ENCODE assay signal across 26 mouse cellular contexts in the genomic region with DNA sequence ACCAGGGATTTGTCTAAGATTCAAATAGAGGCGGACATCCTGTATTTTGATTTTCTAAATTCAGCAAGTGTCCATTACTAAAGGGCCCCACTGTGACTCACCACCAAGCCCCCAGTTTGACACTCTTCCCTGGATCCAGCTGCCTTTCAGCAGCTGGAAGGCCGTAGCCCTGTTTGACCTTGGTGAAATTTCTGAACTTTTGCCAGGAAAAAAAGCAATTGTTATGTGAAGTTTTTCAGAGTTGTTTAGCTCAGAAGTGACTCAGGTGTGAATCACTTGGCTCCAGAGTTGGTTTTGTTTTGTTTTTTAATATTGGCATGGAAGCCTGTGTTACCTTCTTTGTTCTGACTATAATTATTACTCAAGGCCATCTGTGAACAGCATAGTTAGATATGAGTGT. TPM values are rescaled to one million over a fixed set of nuclear protein-coding genes. Genes with fewer than 3 reads are reported as not detected.
DNase-seq lines count a peak whose midpoint lies in the region; ATAC-seq and TF ChIP-seq lines count a peak whose summit lies in the region.
"Had no signal": no experiment of that assay in that cellular context is flagged by ENCODE, and none has a peak within 500 bp of the region (broad histone marks: within the 10 kb centered on the region; RNA-seq: fewer than 3 reads in every experiment).

No protein-coding gene starts in this region.

- CTCF ChIA-PET in Patski (lab: Charles Lee): interaction anchor here (1.4 to 1.9 kb wide), 2 partner anchors 11 to 31 kb away, joined by 3 to 5 read pairs; no protein-coding TSS in a partner anchor

- TF ChIP-seq CTCF in Patski (IDR thresholded peaks at IDR 0.05): no peak

- intact Hi-C loops in heart, postnatal 25 days (cut with DNase I): no loop called here
- intact Hi-C loops in gastrocnemius, postnatal 36 days (cut with DNase I): no loop called here

- ATAC-seq in Patski: peak; percentile 74
- ATAC-seq: forebrain, postnatal 0 days; intestine, embryonic 16.5 days; midbrain, embryonic 15.5 days had no signal

- POLR2A ChIA-PET in Patski (lab: Charles Lee): no interaction called here

- DNase-seq in heart, adult 9 months (ENCODE audit: low spot score in 2 of 2): peak; percentile 9 to 11
- no peak for DNase-seq in heart, postnatal 25 days (ENCODE audit: low spot score)
- DNase-seq in 416B (ENCODE audit: low read depth) (peak; percentile 8), Patski (ENCODE audit: low read depth, low spot score) (peak; percentile 24), adipocyte (ENCODE audit: low spot score) (no peak)
- peak; percentile 54 for DNase-seq in adrenal gland, postnatal 14 days
- no peak for DNase-seq in gastrocnemius, postnatal 36 days
- DNase-seq in right cerebral cortex, postnatal 36 days (ENCODE audit: low spot score in 2 of 2): no peak
- DNase-seq: cerebellum, adult 18-20 months; cerebellum, postnatal 10 days; forebrain, postnatal 0 days; kidney, adult 9 months; kidney, postnatal 10 days; liver; lung, adult 2 months; right cerebral cortex, postnatal 4 days; thymus, adult 2 months; thymus, postnatal 4 days had no signal

- in situ Hi-C loops in Patski (cut with MboI; ENCODE audit: low pct_unique_long_range_greater_than_20kb): no loop called here

- H3K27me3 ChIP-seq in Patski: no peaks in the 10 kb centered on the region
- H3K27me3 ChIP-seq: CH12.LX; embryonic facial prominence, embryonic 15.5 days; forebrain, embryonic 12.5 days; heart, embryonic 13.5 days; hindbrain, embryonic 13.5 days; midbrain, embryonic 15.5 days had no signal

RNA-seq across cellular contexts. Expression of a gene that starts 46.0 kb away (rescaled TPM):
- total RNA-seq in heart, postnatal 25 days (2021): 1 to 10 TPM; 7.1 to 8.2 TPM
- not detected for polyA plus RNA-seq in Patski (2021)
- 39.0 and 42.8 TPM in 2 replicates for total RNA-seq in adrenal gland, postnatal 14 days (2021)
- total RNA-seq in gastrocnemius, postnatal 36 days (2021): 10 to 100 TPM; 13.0 to 14.2 TPM
- polyA plus RNA-seq: C2C12 had no signal

Comparison
In these comparisons a context has a peak if more than half of its experiments do, and no peak if none do; other contexts are left out.
1. DNase-seq: peak in heart, adult 9 months (2 of 2), 416B (single experiment), Patski (single experiment) and adrenal gland, postnatal 14 days (single experiment); none in heart, postnatal 25 days (single experiment), adipocyte (single experiment), gastrocnemius, postnatal 36 days (0 of 2) and right cerebral cortex, postnatal 36 days (0 of 2).